Mouse (Mus musculus): ENCODE data around the gene Angel2.
"Not testable (repeated sequence)": the region's sequence is repeated elsewhere in the genome, so short reads cannot be mapped to it uniquely, and the experiment has no call there.

Angel2 gene

GRCm38 (mm10) chr1:190924812-190925211, at the start of gene Angel2:
Gene Angel2 (plus strand): TSS chr1:190925112.
- not testable (repeated sequence) for DNase-seq (ENCODE audit: low read depth, low spot score)

GRCm38 (mm10) chr1:190875751-190876150, 49.2 kb upstream of the Angel2 start:
- no peak for DNase-seq (ENCODE audit: low read depth, low spot score)

DNA sequence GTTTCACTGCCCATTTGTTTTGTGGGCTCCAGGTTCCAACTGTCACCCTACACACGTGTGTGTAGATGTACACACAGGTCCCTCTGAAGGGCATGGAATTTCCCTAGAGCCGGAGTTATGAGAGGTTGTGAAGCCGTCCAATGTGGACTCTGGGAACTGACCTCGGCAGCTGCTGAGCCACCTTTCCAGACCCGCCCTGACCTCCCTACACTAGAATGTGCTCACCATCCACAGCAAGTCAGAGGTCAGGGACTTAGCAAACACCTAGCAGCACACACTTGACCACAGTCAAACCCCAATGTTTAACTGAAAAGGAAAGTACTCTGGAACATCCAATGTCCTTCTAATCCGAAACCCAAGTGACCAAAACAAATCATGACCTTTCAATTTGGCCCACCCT, 44.3 kb upstream of the Angel2 start:
- no peak for DNase-seq (ENCODE audit: low read depth, low spot score)

DNA sequence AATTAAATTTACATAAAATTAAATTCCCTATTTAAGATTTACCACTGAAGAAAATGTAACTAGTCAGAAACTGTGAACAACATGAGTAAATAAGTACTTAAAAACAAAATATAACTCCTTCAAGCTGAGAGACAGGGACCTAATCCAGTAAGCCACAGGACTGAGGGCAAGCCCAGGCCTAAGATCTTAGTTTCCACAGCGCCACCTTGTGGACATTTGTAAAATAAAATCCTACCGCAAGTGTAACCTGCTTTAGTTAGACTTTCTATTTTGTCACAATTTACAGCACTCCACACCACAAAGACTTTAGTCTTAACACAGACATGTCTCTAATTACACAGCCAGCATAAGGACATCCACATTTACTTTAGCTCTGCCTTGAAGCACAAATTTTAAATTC, 43.5 kb upstream of the Angel2 start:
- peak; percentile 70 for DNase-seq (ENCODE audit: low read depth, low spot score)

DNA sequence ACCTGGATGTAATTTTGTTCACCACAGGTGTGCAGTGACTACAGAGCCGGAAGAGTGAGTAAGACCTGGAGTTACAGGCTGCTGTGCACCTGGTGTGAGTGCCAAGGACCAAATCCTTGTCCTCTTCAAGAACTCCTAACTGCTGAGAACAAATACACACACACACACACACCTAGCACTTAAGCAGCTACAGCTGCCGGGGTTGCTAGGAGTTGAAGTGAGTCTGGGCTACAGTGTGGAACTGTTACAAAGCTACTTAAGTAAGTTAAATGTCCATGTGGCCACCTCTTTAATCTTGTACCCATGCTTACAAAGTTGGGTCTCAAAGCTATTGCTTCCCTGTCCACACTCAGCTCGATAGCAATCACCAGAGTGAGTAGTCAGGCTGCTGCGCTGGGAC, 38.9 kb upstream of the Angel2 start:
- DNase-seq (ENCODE audit: low read depth, low spot score): no peak

DNA sequence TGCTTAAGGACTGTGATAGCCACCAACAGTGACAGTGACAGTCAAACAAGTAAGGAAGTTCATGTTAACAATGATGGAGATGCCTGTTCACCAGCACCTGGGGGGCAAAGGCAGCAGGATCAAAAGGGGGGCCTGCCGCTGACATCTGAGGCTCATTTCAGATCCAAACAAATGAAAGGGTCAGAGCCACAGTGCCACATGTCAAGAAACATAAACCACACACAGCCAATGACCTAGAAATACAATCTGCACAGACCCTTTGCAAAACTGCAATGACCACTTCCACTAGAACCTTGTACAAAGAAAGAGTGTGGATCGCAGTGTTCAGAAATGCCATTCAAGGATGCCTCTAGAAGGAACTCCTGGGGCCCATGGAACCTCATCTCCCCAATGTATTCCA, 36.9 kb upstream of the Angel2 start:
- no peak for DNase-seq (ENCODE audit: low read depth, low spot score)

GRCm38 (mm10) chr1:190888646-190889045, 36.3 kb upstream of the Angel2 start:
- DNase-seq (ENCODE audit: low read depth, low spot score): no peak

GRCm38 (mm10) chr1:190893559-190894167, 31.2 kb upstream of the Angel2 start:
- no peak for DNase-seq (ENCODE audit: low read depth, low spot score)

GRCm38 (mm10) chr1:190898186-190898585, 26.7 kb upstream of the Angel2 start:
- DNase-seq (ENCODE audit: low read depth, low spot score): no peak

DNA sequence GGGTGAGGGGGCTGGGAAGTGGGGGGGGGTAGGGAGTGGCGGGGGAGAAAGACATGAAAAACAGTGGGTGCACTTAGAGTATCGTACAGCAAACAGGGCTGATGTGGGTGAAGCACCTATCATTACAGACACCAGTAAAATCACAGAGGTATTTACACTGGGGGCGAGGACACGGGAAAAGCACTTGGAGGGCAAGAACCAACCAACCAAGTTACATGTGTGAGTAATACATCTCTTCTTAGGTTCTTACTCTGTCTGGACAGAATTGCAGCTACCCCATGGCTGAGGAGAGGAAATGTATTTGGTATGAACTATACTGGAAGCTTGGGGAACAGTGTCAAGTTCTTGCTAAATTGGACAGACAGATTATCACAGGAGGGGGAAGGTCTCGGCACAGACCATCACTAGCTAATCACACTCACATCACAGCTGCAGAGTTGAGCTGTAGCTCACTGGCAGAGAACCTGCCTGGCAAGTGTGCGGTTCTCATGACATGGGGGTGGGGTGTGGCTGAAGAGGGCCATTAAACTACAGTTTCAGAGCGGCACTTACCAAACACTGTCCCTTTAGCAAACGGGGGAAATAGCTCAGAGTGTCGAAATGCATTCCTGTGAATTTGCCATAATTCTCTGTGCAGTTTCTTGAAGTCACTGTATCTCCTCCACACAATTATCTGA, 25.9 kb upstream of the Angel2 start:
- DNase-seq (ENCODE audit: low read depth, low spot score): no peak

DNA sequence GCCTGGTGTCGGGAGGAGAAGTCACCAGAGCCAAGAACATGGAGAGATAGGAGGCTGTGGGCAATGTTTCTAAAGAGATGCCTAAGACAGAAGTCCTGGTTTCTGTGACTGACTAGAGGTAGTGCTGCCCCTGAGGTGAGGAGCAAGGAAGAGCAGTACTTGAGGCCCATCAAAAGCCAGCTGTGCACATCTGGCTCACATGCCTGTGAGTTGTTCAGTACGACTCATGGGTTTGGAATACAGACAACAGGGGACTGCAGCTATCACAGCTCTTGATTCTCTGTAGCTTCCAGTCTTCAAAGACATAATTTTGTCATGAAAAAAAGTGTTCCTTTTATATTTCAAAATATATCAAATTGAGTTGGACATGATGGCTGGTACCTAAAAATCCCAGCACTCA, 23.8 kb upstream of the Angel2 start:
- no peak for DNase-seq (ENCODE audit: low read depth, low spot score)

DNA sequence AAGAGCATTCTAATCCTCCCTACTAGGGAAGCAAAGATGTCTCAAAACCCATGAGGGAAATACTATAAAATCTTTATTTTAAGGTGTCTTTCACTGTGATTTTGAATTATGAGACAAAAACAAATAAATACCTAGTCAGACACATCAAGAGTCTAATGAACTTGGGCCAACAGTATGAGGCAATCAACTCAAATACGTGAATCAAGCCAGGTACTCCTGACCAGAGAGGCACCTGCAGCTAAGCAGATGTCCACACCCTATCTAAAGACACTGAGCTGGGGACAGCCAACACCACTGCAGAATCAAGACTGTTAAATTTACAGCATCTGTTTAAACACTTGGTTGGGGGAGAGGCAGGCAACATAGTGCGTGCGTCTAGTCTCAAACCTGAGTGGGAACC, 20.8 kb upstream of the Angel2 start:
- no peak for DNase-seq (ENCODE audit: low read depth, low spot score)

- DNase-seq (ENCODE audit: low read depth, low spot score): no peak
Observed at GRCm38 (mm10) chr1:190904714-190905113, 20.2 kb upstream of the Angel2 start.

DNA sequence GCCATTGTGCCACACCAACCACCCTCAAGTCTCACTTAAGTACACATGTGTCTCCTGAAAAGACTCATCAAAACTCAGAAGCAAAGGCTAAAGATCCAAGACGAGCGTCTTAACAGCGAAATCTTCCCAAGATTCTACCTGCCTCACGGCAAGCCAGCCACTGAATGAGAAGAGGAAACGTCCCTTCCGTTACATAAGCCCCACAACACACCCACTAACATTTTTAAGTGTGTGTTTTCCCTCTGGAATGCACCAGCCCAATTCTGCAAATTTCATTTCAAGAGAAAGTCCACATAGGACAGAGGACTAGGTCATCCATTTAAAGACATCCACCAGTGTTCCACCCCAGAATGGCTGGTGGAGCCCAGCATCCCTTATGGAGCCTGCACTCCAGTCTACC, 14.1 kb upstream of the Angel2 start:
- no peak for DNase-seq (ENCODE audit: low read depth, low spot score)

- peak; percentile 93 for DNase-seq (ENCODE audit: low read depth, low spot score)
Observed at GRCm38 (mm10) chr1:190911415-190912123, 13.3 kb upstream of the Angel2 start, which contains the start of gene Rps6kc1. Gene Rps6kc1 (minus strand): TSS chr1:190911770.

- peak; percentile 26 for DNase-seq (ENCODE audit: low read depth, low spot score)
Observed at GRCm38 (mm10) chr1:190912623-190913022, 12.3 kb upstream of the Angel2 start.

- peak; percentile 29 for DNase-seq (ENCODE audit: low read depth, low spot score)
Observed at GRCm38 (mm10) chr1:190918938-190919337, 6.0 kb upstream of the Angel2 start.

GRCm38 (mm10) chr1:190919725-190920469, 5.0 kb upstream of the Angel2 start:
- DNase-seq (ENCODE audit: low read depth, low spot score): no peak

DNA sequence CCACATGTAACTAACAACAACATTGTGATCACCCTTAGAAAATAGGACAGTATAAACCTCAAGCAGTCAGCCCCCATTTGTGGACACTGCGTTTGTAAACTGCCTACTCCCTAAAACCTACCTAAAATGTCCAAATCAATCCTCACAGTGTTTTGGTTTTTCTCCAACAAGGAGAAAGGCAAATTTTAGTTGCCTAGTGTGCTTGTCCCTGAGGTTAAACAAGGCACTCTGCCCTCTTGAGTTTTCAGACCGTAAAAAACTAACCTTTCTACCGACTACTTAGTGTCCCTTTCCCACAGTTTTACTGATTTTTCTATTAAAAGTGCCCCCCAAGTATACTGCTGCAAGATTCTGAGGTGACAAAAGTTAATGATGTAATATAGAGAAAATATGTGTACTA, 2.4 kb downstream of the Angel2 start:
- DNase-seq (ENCODE audit: low read depth, low spot score): no peak

DNA sequence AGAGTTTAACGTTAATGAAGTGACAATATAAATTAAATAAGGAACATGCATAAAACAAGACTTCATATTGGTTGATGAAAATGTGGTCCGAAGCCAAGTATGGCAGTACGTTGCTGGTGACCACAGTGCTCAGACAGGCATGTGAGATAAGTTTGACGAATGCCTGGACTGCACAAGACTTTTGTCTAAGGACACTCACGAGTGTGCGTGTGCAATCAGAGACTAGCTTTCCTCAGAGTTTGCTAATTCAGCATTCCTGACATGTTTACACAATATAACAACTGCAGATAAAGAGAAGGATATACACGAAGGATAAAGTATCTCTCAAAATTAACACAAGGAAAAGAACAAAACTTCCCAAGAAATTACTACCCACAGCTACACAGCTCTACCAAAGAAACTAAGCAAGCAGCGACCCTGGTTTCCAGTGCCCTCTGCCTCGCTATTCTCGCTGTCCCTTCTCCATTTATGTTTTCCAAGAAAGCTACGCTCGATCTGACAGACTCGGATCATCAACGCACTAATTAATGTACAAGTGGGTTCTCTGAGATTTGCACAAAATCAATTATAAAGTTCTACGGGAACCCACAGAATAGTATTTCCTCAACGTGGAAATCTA, 2.9 kb downstream of the Angel2 start:
- no peak for DNase-seq (ENCODE audit: low read depth, low spot score)

DNA sequence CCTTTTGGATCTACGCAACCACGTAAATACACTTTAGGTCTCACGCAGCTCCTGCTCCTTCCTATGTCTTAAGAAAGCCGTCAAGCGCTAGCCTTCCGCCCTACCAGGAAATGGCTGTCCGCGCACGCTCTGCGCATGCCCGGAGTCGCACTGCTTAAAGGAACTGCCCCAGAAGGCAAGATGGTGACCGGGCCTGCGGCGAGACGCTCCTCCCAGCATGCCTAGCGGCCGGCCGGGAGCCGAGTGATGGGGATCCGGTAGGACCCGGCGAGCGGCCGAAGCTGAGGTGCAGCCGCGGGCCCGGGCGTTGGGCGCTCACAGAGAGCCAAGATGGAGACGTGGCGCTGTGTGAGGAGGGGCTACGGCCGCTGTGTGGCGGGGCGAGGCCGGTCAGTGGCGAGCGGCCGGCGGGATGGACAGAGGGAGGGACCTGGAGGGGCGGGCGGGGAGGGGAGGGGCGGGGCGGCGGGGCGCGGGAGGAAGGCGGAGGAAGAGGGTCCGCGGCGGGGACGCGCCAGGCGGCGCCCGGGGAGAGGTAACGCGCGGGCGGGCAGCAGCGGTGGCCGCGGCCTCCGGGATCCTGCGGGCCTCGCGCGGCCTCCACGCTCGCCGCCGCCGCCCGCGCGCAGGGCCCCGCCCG, 3.6 kb downstream of the Angel2 start:
- peak; percentile 97 for DNase-seq (ENCODE audit: low read depth, low spot score)
